9 mouse cellular contexts compared by ENCODE assay signal in the genomic region with DNA sequence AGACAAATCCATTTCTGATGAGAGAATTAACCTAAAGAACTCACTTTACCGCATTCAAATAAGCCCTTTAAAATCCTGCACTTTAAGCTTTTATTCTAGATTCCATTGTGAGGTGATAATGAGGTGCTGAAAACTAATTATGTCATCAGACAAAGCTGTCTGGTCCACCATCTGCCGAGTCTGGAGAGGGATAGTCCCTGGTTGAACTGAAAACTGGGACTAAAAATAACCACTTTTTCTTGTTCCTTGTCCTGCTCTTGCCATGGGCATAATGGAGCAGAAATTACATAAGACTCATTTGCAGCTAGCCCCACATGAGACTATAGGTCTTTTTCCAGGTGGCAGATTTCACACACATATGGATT.
DNase-seq lines count a peak whose midpoint lies in the region; ATAC-seq lines count a peak whose summit lies in the region.
"Had no signal": no experiment of that assay in that cellular context is flagged by ENCODE, and none has a peak within 500 bp of the region (broad histone marks: within the 10 kb centered on the region; RNA-seq: fewer than 3 reads in every experiment).

No protein-coding gene starts in this region.

- intact Hi-C loops in gastrocnemius, postnatal 14 days (cut with DNase I; ENCODE audit: low total_unique reads) = no loop called here

- DNase-seq in cerebellum, adult 11-12 months = no peak
- DNase-seq in right cerebral cortex, adult 2 months (ENCODE audit: low spot score in 2 of 2) = peak; percentile 57 to 62
- DNase-seq in right cerebral cortex, postnatal 14 days = no peak
- DNase-seq in left cerebral cortex, adult 8-10 months (ENCODE audit: low spot score in 2 of 2) = peak; percentile 6 to 66
- DNase-seq in gastrocnemius, postnatal 14 days = no peak
- no peak for DNase-seq in thymus, postnatal 0 days (ENCODE audit: low spot score)
- DNase-seq in adrenal gland, postnatal 25 days = no peak
- DNase-seq: adrenal gland, postnatal 36 days had no signal

- peak; percentile 56; the same call in 1 of the 2 replicates for ATAC-seq in cerebellum, adult (ENCODE audit: insufficient number of reproducible peaks, low FRiP score, low TSS enrichment)

Comparison
In these comparisons a context has a peak if more than half of its experiments do, and no peak if none do; other contexts are left out.
1. DNase-seq: peak in right cerebral cortex, adult 2 months (2 of 2) and left cerebral cortex, adult 8-10 months (2 of 2); none in cerebellum, adult 11-12 months (single experiment), right cerebral cortex, postnatal 14 days (single experiment), gastrocnemius, postnatal 14 days (single experiment), thymus, postnatal 0 days (single experiment) and adrenal gland, postnatal 25 days (single experiment).